In genomic region chr17:46297028-46297363, GRCm38 (mm10) we compare ENCODE assay signal across 9 mouse cellular contexts. TPM values are rescaled to one million over a fixed set of nuclear protein-coding genes. Genes with fewer than 3 reads are reported as not detected.
DNase-seq lines count a peak whose midpoint lies in the region; ATAC-seq and TF ChIP-seq lines count a peak whose summit lies in the region.
"Had no signal": no experiment of that assay in that cellular context is flagged by ENCODE, and none has a peak within 500 bp of the region (broad histone marks: within the 10 kb centered on the region; RNA-seq: fewer than 3 reads in every experiment).

No protein-coding gene starts in this region.

- 13% methylated on average over 6 of the region's 6 CpGs for WGBS in heart, embryonic 10.5 days
- 11% methylated on average over 6 of the region's 6 CpGs for WGBS in hindbrain, embryonic 12.5 days
- WGBS in midbrain, embryonic 10.5 days: 19% methylated on average over 6 of the region's 6 CpGs

- ATAC-seq in hindbrain, embryonic 12.5 days (ENCODE audit: low FRiP score): no peak

- TF ChIP-seq EP300 in CH12.LX (IDR thresholded peaks at IDR 0.05; ENCODE audit: low read length): no peak

- intact Hi-C loops in heart, postnatal 36 days (cut with DNase I): no loop called here

- H3K27me3 ChIP-seq in heart, embryonic 10.5 days (ENCODE audit: insufficient read depth, poor library complexity, severe bottlenecking): peaks cover 89% of the 10 kb centered on the region
- peaks cover 57% of the 10 kb centered on the region for H3K27me3 ChIP-seq in CH12.LX (replicated peaks)
- peaks cover 80% of the 10 kb centered on the region for H3K27me3 ChIP-seq in hindbrain, embryonic 12.5 days
- peaks cover 81% of the 10 kb centered on the region for H3K27me3 ChIP-seq in midbrain, embryonic 10.5 days (ENCODE audit: low read depth, poor library complexity, severe bottlenecking)

- dilution Hi-C loops in CH12.LX (cut with MboI; ENCODE audit: extremely low pct_ligation_motif_present, extremely low pct_unique_long_range_greater_than_20kb, low sequenced_read_pairs): no loop called here

- H3K9ac ChIP-seq in CH12.LX (ENCODE audit: insufficient read depth, low read depth): no peak overlapping the region
- H3K9ac ChIP-seq in hindbrain, embryonic 12.5 days: peak overlapping the region; percentile 75

- peak overlapping the region; percentile 86 for H3K4me2 ChIP-seq in CH12.LX (ENCODE audit: insufficient read depth, low read depth, poor library complexity, severe bottlenecking)
- peak overlapping the region; percentile 97 for H3K4me2 ChIP-seq in hindbrain, embryonic 12.5 days (replicated peaks)

- TF ChIP-seq POLR2A in CH12.LX (IDR thresholded peaks at IDR 0.05; ENCODE audit: low read depth, low read length): no peak

- TF ChIP-seq CTCF in CH12.LX (conservative IDR thresholded peaks at IDR 0.05 in 1 of 2, IDR thresholded peaks at IDR 0.05 in 1 of 2; ENCODE audit: low read depth in 2 of 2, low read length in 2 of 2): no peak

- peak overlapping the region; percentile 75 for H3K4me3 ChIP-seq in heart, embryonic 10.5 days
- no peak overlapping the region for H3K4me3 ChIP-seq in CH12.LX (replicated peaks in 1 of 3; ENCODE audit: low read depth in 2 of 3, low read length in 2 of 3, poor library complexity in 1 of 3)
- peak overlapping the region; percentile 66 for H3K4me3 ChIP-seq in hindbrain, embryonic 12.5 days
- peak overlapping the region; percentile 71 for H3K4me3 ChIP-seq in midbrain, embryonic 10.5 days

- no peaks in the 10 kb centered on the region for H3K9me3 ChIP-seq in heart, embryonic 10.5 days
- H3K9me3 ChIP-seq in CH12.LX (replicated peaks; ENCODE audit: low read length): peaks cover 1% of the 10 kb centered on the region
- no peaks in the 10 kb centered on the region for H3K9me3 ChIP-seq in hindbrain, embryonic 12.5 days (replicated peaks)
- H3K9me3 ChIP-seq in midbrain, embryonic 10.5 days (replicated peaks): no peaks in the 10 kb centered on the region

- no peaks in the 10 kb centered on the region for H3K79me2 ChIP-seq in CH12.LX (replicated peaks; ENCODE audit: control insufficient read depth, extremely low read depth, insufficient read depth, poor library complexity, severe bottlenecking)

- no peak overlapping the region for H3K27ac ChIP-seq in heart, embryonic 10.5 days
- no peak overlapping the region for H3K27ac ChIP-seq in CH12.LX (ENCODE audit: insufficient read depth, low read depth)
- no peak overlapping the region for H3K27ac ChIP-seq in hindbrain, embryonic 12.5 days
- no peak overlapping the region for H3K27ac ChIP-seq in midbrain, embryonic 10.5 days (replicated peaks)

- no peaks in the 10 kb centered on the region for H3K36me3 ChIP-seq in heart, embryonic 10.5 days
- H3K36me3 ChIP-seq in CH12.LX (replicated peaks in 1 of 2; ENCODE audit: control insufficient read depth in 1 of 2, insufficient read depth in 1 of 2, low read length in 1 of 2): no peaks in the 10 kb centered on the region
- no peaks in the 10 kb centered on the region for H3K36me3 ChIP-seq in hindbrain, embryonic 12.5 days
- no peaks in the 10 kb centered on the region for H3K36me3 ChIP-seq in midbrain, embryonic 10.5 days

- no peak for DNase-seq in heart, embryonic 10.5 days (ENCODE audit: low spot score)
- no peak for DNase-seq in heart, postnatal 36 days
- DNase-seq in CH12.LX (ENCODE audit: extremely low read depth): no peak
- no peak for DNase-seq in midbrain, embryonic 10.5 days (ENCODE audit: low spot score)
- DNase-seq in testis, postnatal 10 days (ENCODE audit: low spot score): no peak
- no peak for DNase-seq in frontal cortex, adult 2 months (ENCODE audit: extremely low spot score in 1 of 2, low spot score in 1 of 2)
- DNase-seq in urinary bladder, postnatal 4 days (ENCODE audit: low spot score in 2 of 2): no peak
- DNase-seq: spleen, adult 18-20 months had no signal

- in situ Hi-C loops in CH12.LX (cut with MboI; ENCODE audit: low pct_ligation_motif_present, low pct_unique_long_range_greater_than_20kb, low sequenced_read_pairs): no loop called here

- H3K4me1 ChIP-seq in heart, embryonic 10.5 days: peaks cover 24% of the 10 kb centered on the region
- peaks cover 8 to 10% of the 10 kb centered on the region in 2 experiments for H3K4me1 ChIP-seq in CH12.LX (ENCODE audit: control insufficient read depth in 1 of 2, insufficient read depth in 2 of 2)
- peaks cover 19% of the 10 kb centered on the region for H3K4me1 ChIP-seq in hindbrain, embryonic 12.5 days
- H3K4me1 ChIP-seq in midbrain, embryonic 10.5 days: peaks cover 25% of the 10 kb centered on the region

- TF ChIP-seq RAD21 in CH12.LX (IDR thresholded peaks at IDR 0.05; ENCODE audit: low read depth, low read length): no peak

TF ChIP-seq in CH12.LX, 34 proteins besides CTCF, POLR2A, EP300 and RAD21:
- TF ChIP-seq ZNF384 (IDR thresholded peaks at IDR 0.05; ENCODE audit: low read depth, low read length) (no peak), MAX (IDR thresholded peaks at IDR 0.05; ENCODE audit: low read length) (no peak), ZMIZ1 (IDR thresholded peaks at IDR 0.05; ENCODE audit: low read depth, low read length) (no peak), CHD1 (IDR thresholded peaks at IDR 0.05; ENCODE audit: low read depth, low read length) (no peak), ELF1 (IDR thresholded peaks at IDR 0.05; ENCODE audit: low read depth, low read length) (no peak)

RNA-seq across cellular contexts. Expression of gene Dlk2, which starts 0.2 kb away (rescaled TPM):
- 0.36 and 0.77 TPM in 2 replicates for polyA plus RNA-seq in heart, embryonic 10.5 days (2016; fragmentation: Nextera tagmentation; extraction: Ambion mirVana)
- total RNA-seq in heart, postnatal 36 days (2021): under 1 TPM; 0.39 to 0.60 TPM
- 0.08 and 0.13 TPM in 2 replicates for total RNA-seq in CH12.LX (2012; rRNA removed)
- not detected in 2 replicates for total RNA-seq in CH12.LX (2014; rRNA removed)
- not detected in 2 replicates for polyA plus RNA-seq in CH12.LX (2012; ENCODE audit: insufficient read length, low read depth)
- 2.9 and 3.1 TPM in 2 replicates for polyA plus RNA-seq in hindbrain, embryonic 12.5 days (2016; fragmentation: Nextera tagmentation; extraction: Ambion mirVana)
- polyA plus RNA-seq in midbrain, embryonic 10.5 days (2016; fragmentation: Nextera tagmentation; extraction: Ambion mirVana): 0.68 and 0.78 TPM in 2 replicates
- polyA plus RNA-seq in frontal cortex, adult 2 months (2012; rRNA removed): 81.5 and 96.0 TPM in 2 replicates

RNA-seq across cellular contexts. Expression of gene Tjap1, which starts 14.2 kb away (rescaled TPM):
- 46.5 and 55.8 TPM in 2 replicates for polyA plus RNA-seq in heart, embryonic 10.5 days (2016; fragmentation: Nextera tagmentation; extraction: Ambion mirVana)
- 10 to 100 TPM; 33.8 to 43.6 TPM for total RNA-seq in heart, postnatal 36 days (2021)
- total RNA-seq in CH12.LX (2012; rRNA removed) (13.8 and 14.2 TPM in 2 replicates), CH12.LX (2014; rRNA removed) (8.6 and 9.1 TPM in 2 replicates)
- 24.3 and 28.6 TPM in 2 replicates for polyA plus RNA-seq in CH12.LX (2012; ENCODE audit: insufficient read length, low read depth)
- polyA plus RNA-seq in hindbrain, embryonic 12.5 days (2016; fragmentation: Nextera tagmentation; extraction: Ambion mirVana): 50.0 and 54.1 TPM in 2 replicates
- 65.8 and 68.2 TPM in 2 replicates for polyA plus RNA-seq in midbrain, embryonic 10.5 days (2016; fragmentation: Nextera tagmentation; extraction: Ambion mirVana)
- 44.4 and 51.5 TPM in 2 replicates for polyA plus RNA-seq in frontal cortex, adult 2 months (2012; rRNA removed)

RNA-seq across cellular contexts. Expression of gene Abcc10, which starts 31.2 kb away (rescaled TPM):
- 5.4 and 7.3 TPM in 2 replicates for polyA plus RNA-seq in heart, embryonic 10.5 days (2016; fragmentation: Nextera tagmentation; extraction: Ambion mirVana)
- 1 to 10 TPM; 3.8 to 4.9 TPM for total RNA-seq in heart, postnatal 36 days (2021)
- total RNA-seq in CH12.LX (2012; rRNA removed): 3.6 and 4.1 TPM in 2 replicates
- total RNA-seq in CH12.LX (2014; rRNA removed): 1.1 and 1.4 TPM in 2 replicates
- polyA plus RNA-seq in CH12.LX (2012; ENCODE audit: insufficient read length, low read depth): 2.7 and 3.8 TPM in 2 replicates
- 9.7 and 10.8 TPM in 2 replicates for polyA plus RNA-seq in hindbrain, embryonic 12.5 days (2016; fragmentation: Nextera tagmentation; extraction: Ambion mirVana)
- 7.6 and 8.9 TPM in 2 replicates for polyA plus RNA-seq in midbrain, embryonic 10.5 days (2016; fragmentation: Nextera tagmentation; extraction: Ambion mirVana)
- polyA plus RNA-seq in frontal cortex, adult 2 months (2012; rRNA removed): 10.9 and 11.4 TPM in 2 replicates

RNA-seq across cellular contexts. Expression of gene Lrrc73, which starts 43.7 kb away (rescaled TPM):
- polyA plus RNA-seq in heart, embryonic 10.5 days (2016; fragmentation: Nextera tagmentation; extraction: Ambion mirVana): 0.33 and 0.38 TPM in 2 replicates
- under 1 TPM; 0.22 to 0.30 TPM for total RNA-seq in heart, postnatal 36 days (2021)
- 2.7 and 3.6 TPM in 2 replicates for total RNA-seq in CH12.LX (2012; rRNA removed)
- total RNA-seq in CH12.LX (2014; rRNA removed): 1.5 and 1.8 TPM in 2 replicates
- 4.0 and 4.2 TPM in 2 replicates for polyA plus RNA-seq in CH12.LX (2012; ENCODE audit: insufficient read length, low read depth)
- polyA plus RNA-seq in hindbrain, embryonic 12.5 days (2016; fragmentation: Nextera tagmentation; extraction: Ambion mirVana): 3.9 and 4.1 TPM in 2 replicates
- 1.6 and 1.9 TPM in 2 replicates for polyA plus RNA-seq in midbrain, embryonic 10.5 days (2016; fragmentation: Nextera tagmentation; extraction: Ambion mirVana)
- 62.5 and 63.5 TPM in 2 replicates for polyA plus RNA-seq in frontal cortex, adult 2 months (2012; rRNA removed)

RNA-seq across cellular contexts. Expression of gene Yipf3, which starts 49.1 kb away (rescaled TPM):
- polyA plus RNA-seq in heart, embryonic 10.5 days (2016; fragmentation: Nextera tagmentation; extraction: Ambion mirVana): 77.0 and 83.9 TPM in 2 replicates
- 10 to 100 TPM; 83.3 to 86.2 TPM for total RNA-seq in heart, postnatal 36 days (2021)
- total RNA-seq in CH12.LX (2012; rRNA removed) (24.8 and 32.5 TPM in 2 replicates), CH12.LX (2014; rRNA removed) (9.0 and 15.8 TPM in 2 replicates)
- 45.4 and 52.6 TPM in 2 replicates for polyA plus RNA-seq in CH12.LX (2012; ENCODE audit: insufficient read length, low read depth)
- 77.2 and 83.8 TPM in 2 replicates for polyA plus RNA-seq in hindbrain, embryonic 12.5 days (2016; fragmentation: Nextera tagmentation; extraction: Ambion mirVana)
- polyA plus RNA-seq in midbrain, embryonic 10.5 days (2016; fragmentation: Nextera tagmentation; extraction: Ambion mirVana): 71.5 and 75.0 TPM in 2 replicates
- 72.7 and 78.9 TPM in 2 replicates for polyA plus RNA-seq in frontal cortex, adult 2 months (2012; rRNA removed)

Comparison
In these comparisons a context has a peak if more than half of its experiments do, and no peak if none do; other contexts are left out.
1. H3K4me3 ChIP-seq: peak in heart, embryonic 10.5 days (single experiment), hindbrain, embryonic 12.5 days (single experiment) and midbrain, embryonic 10.5 days (single experiment); none in CH12.LX (0 of 3).
2. RNA of gene Dlk2, which starts 0.2 kb away (polyA plus RNA-seq): 81.5 to 96.0 TPM in frontal cortex, adult 2 months; 2.9 to 3.1 TPM in hindbrain, embryonic 12.5 days, 0.36 to 0.77 TPM in heart, embryonic 10.5 days, 0.68 to 0.78 TPM in midbrain, embryonic 10.5 days and not detected in CH12.LX; every median in the first group is over 10 times any median in the second.